Mouse (Mus musculus) liver, embryonic 16.5 days (tissue): ENCODE data around the gene D930020B18Rik. TPM values are rescaled to one million over a fixed set of nuclear protein-coding genes. Genes with fewer than 3 reads are reported as not detected.

Experiments
- ATAC-seq: fragments of 200-750 bp; cut with Nextera tagmentation; 2 replicates; pipeline ENCODE4 v1.8.0; 2017; ENCODE audit warnings: low read depth, mild to moderate bottlenecking, moderate number of reproducible peaks, moderate library complexity
- H3K27ac ChIP-seq: fragments of 300-500 bp; sonication (generic); 2 replicates; pipeline ENCODE4 v1.5.1; 2014; ENCODE audit warnings: mild to moderate bottlenecking, low read length
- H3K27me3 ChIP-seq: fragments of 300-500 bp; sonication (generic); 2 replicates; pipeline ENCODE4 v1.6.1; 2014; ENCODE audit warnings: low read depth, low read length, mixed read lengths; ENCODE audit not compliant: control insufficient read depth, insufficient read depth
- H3K36me3 ChIP-seq: fragments of 300-500 bp; sonication (generic); 2 replicates; pipeline ENCODE4 v1.6.1; 2014; ENCODE audit warnings: mild to moderate bottlenecking; ENCODE audit not compliant: control insufficient read depth, insufficient read depth
- H3K4me1 ChIP-seq: fragments of 300-500 bp; sonication (generic); 2 replicates; pipeline ENCODE4 v1.6.1; 2014; ENCODE audit warnings: low read depth, low read length, mixed read lengths; ENCODE audit not compliant: control insufficient read depth
- H3K4me2 ChIP-seq: fragments of 300-500 bp; sonication (generic); 2 replicates; pipeline ENCODE4 v1.6.1; 2014; ENCODE audit warnings: low read depth, low read length, mixed read lengths
- H3K4me3 ChIP-seq: fragments of 300-500 bp; sonication (generic); 2 replicates; pipeline ENCODE4 v1.5.1; 2014; ENCODE audit warnings: low read depth, mild to moderate bottlenecking, low read length
- H3K9ac ChIP-seq: fragments of 300-500 bp; sonication (generic); 2 replicates; pipeline ENCODE4 v1.6.1; 2014; ENCODE audit warnings: low read depth, low read length
- H3K9me3 ChIP-seq: fragments of 300-500 bp; sonication (generic); replicated peaks from 2 replicates; pipeline ENCODE4 v1.6.1; 2016; ENCODE audit warnings: low read length; ENCODE audit not compliant: control insufficient read depth
- WGBS: fragments of 180-500 bp; shearing (Covaris S2); extraction: QIAGEN DNeasy Blood & Tissue Kit; methylation state at CpG from one replicate; pipeline ENCODE4 v1.1.7; 2014; ENCODE audit not compliant: insufficient replicate concordance; 5-methylcytosine and 5-hydroxymethylcytosine counted together
- polyA plus RNA-seq: library from polyadenylated mRNA; unstranded; fragments of >200 nt; fragmentation: Nextera tagmentation; extraction: Ambion mirVana; gene quantifications from 2 replicates; pipeline ENCODE4 v1.2.1, GENCODE M21; 2015

Gene D930020B18Rik
- polyA plus RNA-seq, 1 experiment from 2014 or later: 0.04 TPM

DNA sequence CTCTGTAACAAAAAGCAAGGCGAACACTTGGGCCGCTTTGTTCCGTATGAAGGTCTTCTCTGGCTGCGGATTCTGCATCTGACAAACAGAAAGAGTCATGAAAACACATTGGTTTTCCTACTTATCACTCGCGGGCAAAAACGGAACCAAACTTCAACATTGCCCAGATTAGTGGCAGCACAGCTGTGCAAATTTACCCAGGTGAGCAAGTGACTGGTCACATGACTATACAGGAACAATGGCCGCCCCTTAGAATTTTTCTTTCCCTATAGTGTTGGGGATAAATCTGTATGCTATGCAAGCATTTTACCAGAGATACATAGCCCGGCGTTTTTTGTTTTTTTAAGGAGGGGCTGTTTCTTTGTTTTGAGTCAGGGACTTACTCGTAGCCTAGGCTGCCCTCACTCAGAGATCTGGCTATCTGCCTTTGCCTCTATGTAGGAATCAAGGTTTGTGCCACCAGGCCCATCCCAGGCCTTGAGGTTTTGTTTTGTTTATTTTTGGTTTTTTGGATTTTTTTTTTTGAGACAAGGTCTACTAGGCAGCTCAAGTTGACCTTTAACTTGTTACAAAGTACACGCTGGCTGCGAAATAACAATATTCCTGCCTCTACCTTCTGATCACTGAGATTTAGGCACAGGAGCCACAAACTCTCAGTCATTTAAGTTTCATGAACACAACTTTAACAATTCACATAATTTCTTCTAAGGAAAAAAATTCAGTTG, 26.1 kb upstream of the D930020B18Rik start:
- H3K9me3 ChIP-seq: no peaks in the 10 kb centered on the region
- H3K36me3 ChIP-seq: peaks cover 49% of the 10 kb centered on the region
- H3K4me3 ChIP-seq: no peak overlapping the region
- H3K4me2 ChIP-seq: no peak overlapping the region
- no peak overlapping the region for H3K27ac ChIP-seq
- no peaks in the 10 kb centered on the region for H3K4me1 ChIP-seq
- no peak overlapping the region for H3K9ac ChIP-seq
- H3K27me3 ChIP-seq: no peaks in the 10 kb centered on the region
- WGBS: 78% methylated on average over 13 of the region's 13 CpGs
- ATAC-seq: no peak

DNA sequence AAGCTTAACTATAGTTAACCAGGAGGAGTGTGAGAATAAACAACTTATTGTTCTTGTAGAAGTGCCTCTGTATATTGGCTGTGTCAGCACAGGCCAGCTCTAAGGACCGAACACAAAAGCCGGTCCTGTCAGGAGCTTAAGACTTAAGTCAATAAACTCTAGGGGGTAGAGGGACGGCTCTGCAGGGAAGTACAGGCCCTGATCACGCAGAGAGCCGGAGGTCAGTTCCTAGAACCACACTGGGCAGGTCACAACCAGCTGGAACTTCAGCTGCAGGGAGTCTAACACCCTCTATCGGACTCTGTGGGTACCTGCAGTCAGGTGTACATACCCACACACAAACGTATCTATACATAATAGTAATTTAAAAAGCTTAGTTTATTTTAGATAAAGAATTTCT, 25.5 kb upstream of the D930020B18Rik start:
- Histone ChIP-seq H3K4me1 (no peaks in the 10 kb centered on the region), H3K9ac (no peak overlapping the region), H3K27me3 (no peaks in the 10 kb centered on the region), H3K27ac (peak overlapping the region; percentile 26; the same call in 1 of the 2 replicates), H3K36me3 (peaks cover 47% of the 10 kb centered on the region), H3K4me3 (no peak overlapping the region), H3K4me2 (no peak overlapping the region), H3K9me3 (no peaks in the 10 kb centered on the region)
- WGBS: 76% methylated on average over 7 of the region's 7 CpGs
- peak; percentile 50 for ATAC-seq

- H3K4me2 ChIP-seq: no peak overlapping the region
- no peak overlapping the region for H3K4me3 ChIP-seq
- H3K36me3 ChIP-seq: peaks cover 22% of the 10 kb centered on the region
- 71% methylated on average over 6 of the region's 6 CpGs for WGBS
- no peak for ATAC-seq
- H3K27ac ChIP-seq: no peak overlapping the region
- no peaks in the 10 kb centered on the region for H3K27me3 ChIP-seq
- H3K9me3 ChIP-seq: no peaks in the 10 kb centered on the region
- H3K4me1 ChIP-seq: peaks cover 21% of the 10 kb centered on the region
- H3K9ac ChIP-seq: no peak overlapping the region
Measured at GRCm38 (mm10) chr10:121622431-121622830, 19.0 kb upstream of the D930020B18Rik start.

DNA sequence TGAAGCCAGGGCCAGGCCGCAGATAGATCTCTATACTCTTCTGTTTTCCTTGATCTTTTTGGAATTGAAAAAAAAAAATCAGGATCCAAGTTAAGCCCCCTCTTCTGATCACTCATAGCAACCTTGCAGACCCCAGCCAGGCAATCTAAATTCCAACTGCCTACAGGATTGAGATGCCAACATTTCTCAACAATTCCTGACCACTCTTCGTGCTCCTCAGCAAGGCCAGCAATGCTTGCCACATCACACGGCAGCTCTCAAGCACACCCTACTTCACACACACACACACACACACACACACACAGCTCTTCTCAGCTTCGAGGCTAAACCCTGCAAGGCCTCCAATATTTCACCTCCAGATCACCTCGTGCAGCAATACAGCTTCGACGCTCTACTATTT, 17.7 kb upstream of the D930020B18Rik start:
- no peak for ATAC-seq
- H3K9ac ChIP-seq: no peak overlapping the region
- no peaks in the 10 kb centered on the region for H3K27me3 ChIP-seq
- no peak overlapping the region for H3K27ac ChIP-seq
- H3K4me2 ChIP-seq: no peak overlapping the region
- peaks cover 14% of the 10 kb centered on the region for H3K36me3 ChIP-seq
- no peak overlapping the region for H3K4me3 ChIP-seq
- H3K4me1 ChIP-seq: peaks cover 21% of the 10 kb centered on the region
- WGBS: 78% methylated on average over 7 of the region's 7 CpGs
- H3K9me3 ChIP-seq: no peaks in the 10 kb centered on the region

- no peaks in the 10 kb centered on the region for H3K9me3 ChIP-seq
- peak overlapping the region; percentile 87 for H3K4me2 ChIP-seq
- H3K27me3 ChIP-seq: no peaks in the 10 kb centered on the region
- ATAC-seq: no peak
- peaks cover 8% of the 10 kb centered on the region for H3K36me3 ChIP-seq
- H3K9ac ChIP-seq: peak overlapping the region; percentile 95
- peak overlapping the region; percentile 51 for H3K27ac ChIP-seq
- H3K4me3 ChIP-seq: peak overlapping the region; percentile 92
- peaks cover 21% of the 10 kb centered on the region for H3K4me1 ChIP-seq
- 3% methylated on average over 9 of the region's 9 CpGs for WGBS
Measured at GRCm38 (mm10) chr10:121625006-121625405, 16.4 kb upstream of the D930020B18Rik start.

- H3K27me3 ChIP-seq: no peaks in the 10 kb centered on the region
- H3K27ac ChIP-seq: peak overlapping the region; percentile 96
- WGBS: under 1% methylated on average over 41 of the region's 41 CpGs
- H3K4me1 ChIP-seq: peaks cover 21% of the 10 kb centered on the region
- peak overlapping the region; percentile 87 for H3K4me2 ChIP-seq
- peak overlapping the region; percentile 95 for H3K9ac ChIP-seq
- H3K36me3 ChIP-seq: peaks cover 8% of the 10 kb centered on the region; the same call in 1 of the 2 replicates
- peak overlapping the region; percentile 92 for H3K4me3 ChIP-seq
- H3K9me3 ChIP-seq: no peaks in the 10 kb centered on the region
- ATAC-seq: peak; percentile 37
Measured at GRCm38 (mm10) chr10:121625407-121626185, 15.8 kb upstream of the D930020B18Rik start.

DNA sequence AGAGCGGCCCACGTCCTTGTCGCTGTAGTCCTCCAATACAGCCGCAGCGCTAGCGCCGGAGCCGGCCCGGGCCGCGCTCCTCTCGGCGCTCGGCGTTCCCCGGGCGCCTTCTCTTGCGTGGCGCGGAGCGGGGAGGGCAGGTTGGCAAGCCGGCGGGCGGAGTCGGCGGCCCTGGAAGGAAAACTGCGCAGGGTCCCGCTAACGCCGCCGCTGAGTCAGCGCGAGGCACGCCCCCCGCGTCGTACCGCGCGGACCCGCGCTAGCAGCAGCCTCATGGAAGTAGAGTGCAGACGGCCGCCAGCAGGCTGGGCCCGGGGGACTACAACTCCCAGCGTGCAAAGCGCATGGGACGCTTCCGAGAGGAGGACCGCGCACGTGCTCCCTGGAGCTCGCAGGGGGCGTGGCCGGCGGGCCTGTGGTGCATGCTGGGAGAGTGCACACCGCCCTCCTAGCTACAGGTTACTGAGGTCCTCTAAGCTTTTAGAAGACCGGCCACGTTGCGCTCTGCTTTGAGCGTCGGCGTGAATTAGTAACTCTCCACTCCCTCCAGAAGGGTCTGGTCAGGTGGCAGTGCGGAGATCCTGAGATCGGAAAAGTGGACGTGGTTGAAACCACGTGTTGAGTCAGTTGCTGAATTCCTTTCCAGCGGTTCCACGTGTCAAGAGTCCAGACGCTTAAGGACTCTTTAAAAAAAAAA, 15.1 kb upstream of the D930020B18Rik start, which contains the start of gene Xpot:
TSS of gene Xpot (minus strand) at position 147 of the 697 bp plus-strand sequence.
- WGBS: under 1% methylated on average over 70 of the region's 70 CpGs
- H3K9ac ChIP-seq: peak within 1 kb of the TSS; percentile 95
- H3K36me3 ChIP-seq: peaks cover 6% of the 10 kb centered on the region; the same call in 1 of the 2 replicates
- peak within 1 kb of the TSS; percentile 92 for H3K4me3 ChIP-seq
- H3K27me3 ChIP-seq: no peaks in the 10 kb centered on the region
- ATAC-seq: peak; percentile 100
- peaks cover 21% of the 10 kb centered on the region for H3K4me1 ChIP-seq
- peak within 1 kb of the TSS; percentile 96 for H3K27ac ChIP-seq
- peak within 1 kb of the TSS; percentile 87 for H3K4me2 ChIP-seq
- no peaks in the 10 kb centered on the region for H3K9me3 ChIP-seq

GRCm38 (mm10) chr10:121627216-121627852, 14.1 kb upstream of the D930020B18Rik start:
- WGBS: 61% methylated on average over 10 of the region's 10 CpGs
- ATAC-seq: no peak
- Histone ChIP-seq H3K4me2 (peak overlapping the region; percentile 87; the same call in 1 of the 2 replicates), H3K4me3 (peak overlapping the region; percentile 92), H3K9ac (no peak overlapping the region), H3K9me3 (no peaks in the 10 kb centered on the region), H3K27ac (no peak overlapping the region), H3K4me1 (peaks cover 21% of the 10 kb centered on the region), H3K36me3 (no peaks in the 10 kb centered on the region; the same call in 1 of the 2 replicates), H3K27me3 (no peaks in the 10 kb centered on the region)
